Mouse (Mus musculus) cerebellum, adult 2 months (tissue): ENCODE data around the gene Ror1. TPM values are rescaled to one million over a fixed set of nuclear protein-coding genes. Genes with fewer than 3 reads are reported as not detected.

Experiments used
- DNase-seq, 2 experiments: peaks; one replicate each; pipeline ENCODE4 v3.0.0; 2021
- H3K27ac ChIP-seq: fragments of 200-500 bp; 2 replicates; pipeline ENCODE4 v1.5.1; 2012; ENCODE audit warnings: low read length, control low read depth, inconsistent platforms; ENCODE audit not compliant: insufficient read depth
- H3K27me3 ChIP-seq: fragments of 200-500 bp; 2 replicates; pipeline ENCODE4 v1.6.1; 2012; ENCODE audit warnings: inconsistent platforms, mild to moderate bottlenecking, low read length, moderate library complexity; ENCODE audit not compliant: control insufficient read depth, insufficient read depth
- H3K4me1 ChIP-seq: fragments of 200-500 bp; 2 replicates; pipeline ENCODE4 v1.6.1; 2011; ENCODE audit warnings: low read length; ENCODE audit not compliant: control insufficient read depth, insufficient read depth
- H3K4me3 ChIP-seq: fragments of 200-500 bp; replicated peaks from 2 replicates; pipeline ENCODE3; 2011; ENCODE audit warnings: mild to moderate bottlenecking, low read depth, low read length, control low read depth; ENCODE audit not compliant: insufficient read depth
- CTCF ChIP-seq: fragments of 200-500 bp; IDR thresholded peaks from 2 replicates; pipeline ENCODE4 v1.5.1; 2011; ENCODE audit warnings: low read depth, mild to moderate bottlenecking, control low read depth, low read length, moderate library complexity, borderline replicate concordance; ENCODE audit not compliant: insufficient read depth
- POLR2A ChIP-seq: fragments of 200-500 bp; IDR thresholded peaks from 2 replicates; pipeline ENCODE4 v1.6.1; 2011; ENCODE audit warnings: low read length, control low read depth, borderline replicate concordance; ENCODE audit not compliant: insufficient read depth
- WGBS: fragments of 180-500 bp; shearing (Covaris S2); methylation state at CpG from one replicate; pipeline ENCODE4 v1.1.7; 2018; 5-methylcytosine and 5-hydroxymethylcytosine counted together
- polyA plus RNA-seq: library from polyadenylated mRNA; depleted of rRNA; stranded (reverse); fragments of >200 nt; gene quantifications from 2 replicates; pipeline ENCODE4 v1.2.3, GENCODE M21; 2012

Ror1 gene
- polyA plus RNA-seq, 1 experiment = 3.8 TPM

GRCm38 (mm10) chr4:100297678-100298077, 202.1 kb downstream of the Ror1 start:
- WGBS = 91% methylated on average over 6 of the region's 6 CpGs
- peaks cover 3% of the 10 kb centered on the region for H3K4me1 ChIP-seq
- DNase-seq = no peak
- H3K4me3 ChIP-seq = no peak overlapping the region
- H3K27ac ChIP-seq = no peak overlapping the region
- TF ChIP-seq POLR2A (no peak), CTCF (no peak)
- H3K27me3 ChIP-seq = no peaks in the 10 kb centered on the region

GRCm38 (mm10) chr4:100298566-100298965, 203.0 kb downstream of the Ror1 start:
- TF ChIP-seq CTCF = no peak
- no peak for TF ChIP-seq POLR2A
- Histone ChIP-seq H3K4me1 (peaks cover 3% of the 10 kb centered on the region), H3K27me3 (no peaks in the 10 kb centered on the region), H3K4me3 (no peak overlapping the region), H3K27ac (no peak overlapping the region)
- no peak for DNase-seq
- WGBS = 63% methylated on average over 5 of the region's 5 CpGs

- Histone ChIP-seq H3K27ac (no peak overlapping the region), H3K4me3 (no peak overlapping the region), H3K4me1 (peaks cover 3% of the 10 kb centered on the region), H3K27me3 (no peaks in the 10 kb centered on the region)
- DNase-seq = no peak
- 88% methylated on average over 5 of the region's 5 CpGs for WGBS
- TF ChIP-seq CTCF (no peak), POLR2A (no peak)
These were observed 204.6 kb downstream of the Ror1 start for GRCm38 (mm10) chr4:100300171-100300570.

DNA sequence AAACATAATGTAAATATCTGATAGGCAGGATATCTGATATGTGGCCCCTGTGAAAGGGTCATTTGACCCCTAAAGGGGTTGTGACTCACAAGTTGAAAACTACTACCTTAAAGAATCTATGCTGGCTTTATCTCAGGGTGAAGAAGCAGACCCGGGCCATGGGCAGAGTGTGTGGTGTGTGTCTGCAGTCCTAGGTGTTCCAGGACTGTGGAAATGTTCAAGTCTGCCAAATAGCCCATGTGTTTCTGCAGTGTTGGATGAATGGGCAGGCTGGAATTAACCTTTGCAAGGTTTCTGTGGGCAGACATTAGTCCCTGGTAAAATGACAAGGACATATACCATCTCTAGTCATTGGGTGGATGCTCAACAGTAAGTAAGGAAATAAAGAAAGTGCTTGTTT, 205.8 kb downstream of the Ror1 start:
- 20% methylated on average over 1 of the region's 1 CpGs for whole genome bisulfite sequencing
- TF ChIP-seq CTCF = no peak
- TF ChIP-seq POLR2A = no peak
- Histone ChIP-seq H3K27ac (no peak overlapping the region), H3K4me1 (peaks cover 3% of the 10 kb centered on the region), H3K4me3 (no peak overlapping the region), H3K27me3 (no peaks in the 10 kb centered on the region)
- DNase-seq = no peak

DNA sequence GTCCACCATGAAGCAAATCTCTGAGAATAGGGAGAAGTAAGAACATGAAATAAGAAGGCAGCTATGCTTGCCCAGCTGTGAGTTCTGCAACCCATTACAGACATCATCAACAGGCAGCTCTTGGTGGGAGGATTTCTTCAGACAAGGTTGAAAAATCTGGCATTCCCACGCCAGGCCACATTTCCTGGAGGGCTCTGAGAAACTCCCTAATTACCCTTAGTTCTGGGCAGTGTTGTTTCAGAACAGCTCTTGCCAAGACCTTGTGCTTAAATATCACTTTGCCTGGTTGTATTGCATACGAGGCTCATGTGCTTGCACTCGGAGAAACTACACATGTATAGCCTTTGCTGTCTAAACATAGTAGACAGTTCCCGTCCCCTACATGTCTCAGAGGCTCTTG, 211.8 kb downstream of the Ror1 start:
- no peak for TF ChIP-seq CTCF
- no peak for TF ChIP-seq POLR2A
- DNase-seq = no peak
- Histone ChIP-seq H3K27ac (no peak overlapping the region), H3K4me1 (no peaks in the 10 kb centered on the region), H3K4me3 (no peak overlapping the region), H3K27me3 (no peaks in the 10 kb centered on the region)
- WGBS = 87% methylated on average over 4 of the region's 4 CpGs

GRCm38 (mm10) chr4:100311775-100312537, 216.4 kb downstream of the Ror1 start:
- no peaks in the 10 kb centered on the region for H3K4me1 ChIP-seq
- TF ChIP-seq POLR2A = no peak
- no peak for TF ChIP-seq CTCF
- DNase-seq = peak in 1 of 2 experiments; percentile 13
- H3K27me3 ChIP-seq = no peaks in the 10 kb centered on the region
- no peak overlapping the region for H3K4me3 ChIP-seq
- no peak overlapping the region for H3K27ac ChIP-seq
- WGBS = 59% methylated on average over 10 of the region's 10 CpGs

DNA sequence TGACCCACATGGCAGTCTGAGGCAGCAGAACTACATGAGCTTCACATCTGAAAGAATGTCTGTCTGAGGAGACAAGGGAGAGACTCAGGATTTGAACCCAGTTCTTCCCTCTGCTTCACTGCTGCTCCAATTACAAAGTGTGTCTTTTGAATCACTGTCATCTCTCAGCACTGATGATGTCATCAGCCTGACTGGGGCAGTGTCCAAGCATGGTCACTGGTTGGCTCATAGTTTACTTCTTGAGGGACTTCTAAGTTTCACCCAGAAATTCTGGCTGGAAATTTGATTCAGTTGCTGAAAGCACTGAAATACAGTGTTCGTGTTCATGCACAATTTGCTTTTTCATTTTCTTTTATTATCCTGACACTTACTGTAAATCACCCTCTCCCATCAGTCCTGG, 219.5 kb downstream of the Ror1 start:
- Histone ChIP-seq H3K27me3 (no peaks in the 10 kb centered on the region), H3K27ac (no peak overlapping the region), H3K4me1 (no peaks in the 10 kb centered on the region), H3K4me3 (no peak overlapping the region)
- DNase-seq = no peak
- TF ChIP-seq CTCF (no peak), POLR2A (no peak)
- 74% methylated on average over 1 of the region's 1 CpGs for WGBS

- no peaks in the 10 kb centered on the region for H3K27me3 ChIP-seq
- peaks cover 7% of the 10 kb centered on the region for H3K4me1 ChIP-seq
- peak in 1 of 2 experiments; percentile 35 for DNase-seq
- no peak for TF ChIP-seq POLR2A
- TF ChIP-seq CTCF = no peak
- H3K27ac ChIP-seq = no peak overlapping the region
- WGBS = 39% methylated on average over 6 of the region's 6 CpGs
- H3K4me3 ChIP-seq = no peak overlapping the region
These were observed 226.2 kb downstream of the Ror1 start for GRCm38 (mm10) chr4:100321758-100322157.
